Mouse (Mus musculus): ENCODE measurements around the gene Ceacam11. TPM values are rescaled to one million over a fixed set of nuclear protein-coding genes. Genes with fewer than 3 reads are reported as not detected.
"Not testable (repeated sequence)": the region's sequence is repeated elsewhere in the genome, so short reads cannot be mapped to it uniquely, and the experiment has no call there.

Gene Ceacam11
- polyA plus RNA-seq (2012; fragmentation: generic; extraction: Trizol), result not detected
- long read RNA-seq, experiment 1, result 0 reads
- long read RNA-seq, experiment 2, result 0 reads

- no peak within 1 kb of the TSS for H3ac ChIP-seq (ENCODE audit: control insufficient read depth, insufficient read length, low read depth)
- H3K4me3 ChIP-seq (ENCODE audit: insufficient read depth, poor library complexity, severe bottlenecking), result no peak within 1 kb of the TSS
- TF ChIP-seq MYOG (IDR thresholded peaks at IDR 0.05; ENCODE audit: control insufficient read depth, extremely low read depth, insufficient read length) (no peak), USF1 (IDR thresholded peaks at IDR 0.05; ENCODE audit: low read depth) (no peak), FOSL1 (IDR thresholded peaks at IDR 0.05; ENCODE audit: insufficient read depth, low read length, poor library complexity, severe bottlenecking) (no peak), MAX (IDR thresholded peaks at IDR 0.05) (no peak), CEBPB (IDR thresholded peaks at IDR 0.05; ENCODE audit: low read depth) (no peak), CTCF (IDR thresholded peaks at IDR 0.05; ENCODE audit: control insufficient read depth, insufficient read depth, insufficient read length) (no peak), MYOD1 (IDR thresholded peaks at IDR 0.05; ENCODE audit: control insufficient read depth, insufficient read length, low read depth) (no peak)
- H3K36me3 ChIP-seq (ENCODE audit: control insufficient read depth, insufficient read depth), result no peaks in the 10 kb centered on the region
- no peaks in the 10 kb centered on the region for H3K27me3 ChIP-seq (ENCODE audit: control insufficient read depth, insufficient read depth, insufficient read length)
- no peaks in the 10 kb centered on the region for H3K79me2 ChIP-seq (ENCODE audit: control insufficient read depth, insufficient read depth)
- H3K79me3 ChIP-seq (ENCODE audit: low read depth), result no peaks in the 10 kb centered on the region
Measured at GRCm38 (mm10) chr7:17971824-17972223, at the start of gene Ceacam11. Ceacam11 (plus strand) TSS chr7:17972124.

- H3K79me2 ChIP-seq (ENCODE audit: control insufficient read depth, insufficient read depth); H3K4me3 ChIP-seq (ENCODE audit: insufficient read depth, poor library complexity, severe bottlenecking); H3K79me3 ChIP-seq (ENCODE audit: low read depth); H3K36me3 ChIP-seq (ENCODE audit: control insufficient read depth, insufficient read depth); H3K27me3 ChIP-seq (ENCODE audit: control insufficient read depth, insufficient read depth, insufficient read length); H3ac ChIP-seq (ENCODE audit: control insufficient read depth, insufficient read length, low read depth): not testable (repeated sequence)
Measured at GRCm38 (mm10) chr7:18001131-18001530, 29.2 kb downstream of the Ceacam11 start.

GRCm38 (mm10) chr7:18009589-18009988, 37.7 kb downstream of the Ceacam11 start, which contains the start of gene Ceacam13:
Ceacam13 (plus strand) TSS chr7:18009889.
- H3K27me3 ChIP-seq (ENCODE audit: control insufficient read depth, insufficient read depth, insufficient read length), result no peaks in the 10 kb centered on the region
- TF ChIP-seq USF1 (IDR thresholded peaks at IDR 0.05; ENCODE audit: low read depth) (no peak), CEBPB (IDR thresholded peaks at IDR 0.05; ENCODE audit: low read depth) (no peak), FOSL1 (IDR thresholded peaks at IDR 0.05; ENCODE audit: insufficient read depth, low read length, poor library complexity, severe bottlenecking) (no peak), CTCF (IDR thresholded peaks at IDR 0.05; ENCODE audit: control insufficient read depth, insufficient read depth, insufficient read length) (no peak), MYOD1 (IDR thresholded peaks at IDR 0.05; ENCODE audit: control insufficient read depth, insufficient read length, low read depth) (no peak), MYOG (IDR thresholded peaks at IDR 0.05; ENCODE audit: control insufficient read depth, extremely low read depth, insufficient read length) (no peak)
- H3K4me3 ChIP-seq (ENCODE audit: insufficient read depth, poor library complexity, severe bottlenecking), result no peak within 1 kb of the TSS
- no peak within 1 kb of the TSS for H3ac ChIP-seq (ENCODE audit: control insufficient read depth, insufficient read length, low read depth)
- no peaks in the 10 kb centered on the region for H3K79me2 ChIP-seq (ENCODE audit: control insufficient read depth, insufficient read depth)
- no peaks in the 10 kb centered on the region for H3K36me3 ChIP-seq (ENCODE audit: control insufficient read depth, insufficient read depth)
- no peaks in the 10 kb centered on the region for H3K79me3 ChIP-seq (ENCODE audit: low read depth)

Small RNA genes within 50 kb of the gene (microRNA-seq; reads per million reads assigned to microRNA genes)
- gene Gm22414 (ENCODE audit: borderline microRNAs expressed), result not detected

Other genes with a start within 250 kb of the Ceacam11 start
- gene Ceacam14, start 159.5 kb upstream of the Ceacam11 start, polyA plus RNA-seq (2012; fragmentation: generic; extraction: Trizol), result not detected
- gene Gm5155, start 100.4 kb upstream of the Ceacam11 start, polyA plus RNA-seq (2012; fragmentation: generic; extraction: Trizol), result not detected
- not detected for gene Ceacam13, start 37.8 kb downstream of the Ceacam11 start, polyA plus RNA-seq (2012; fragmentation: generic; extraction: Trizol)
- gene Ceacam12, start 93.8 kb downstream of the Ceacam11 start, polyA plus RNA-seq (2012; fragmentation: generic; extraction: Trizol), result not detected
- not detected for gene Igfl3, start 204.4 kb downstream of the Ceacam11 start, polyA plus RNA-seq (2012; fragmentation: generic; extraction: Trizol)